Mouse (Mus musculus) erythroblast, adult 5-6 weeks (primary cell): ENCODE measurements around the gene Tesc. TPM values are rescaled to one million over a fixed set of nuclear protein-coding genes. Genes with fewer than 3 reads are reported as not detected.

Experiments
- ATAC-seq: replicated peaks from 2 replicates; pipeline ENCODE4 v1.8.0; 2016; ENCODE audit warnings: moderate number of reproducible peaks, mild to moderate bottlenecking, moderate TSS enrichment, inconsistent platforms; ENCODE audit not compliant: poor library complexity, low FRiP score, severe bottlenecking
- total RNA-seq, 2 experiments: library from RNA; stranded (forward) in 1 of 2; stranded (reverse) in 1 of 2; fragments of 150-400 nt in 1 of 2; fragments of 200-764, 138-1000 nt in 1 of 2; gene quantifications; 2 replicates each; pipeline versions ENCODE4 v1.2.3 to v1.2.4; 2015 to 2017; ENCODE audit warnings: low replicate concordance in 2 of 2

The Tesc gene
- total RNA-seq, 2 experiments from 2014 or later = 2.6 TPM; not detected in 1

DNA sequence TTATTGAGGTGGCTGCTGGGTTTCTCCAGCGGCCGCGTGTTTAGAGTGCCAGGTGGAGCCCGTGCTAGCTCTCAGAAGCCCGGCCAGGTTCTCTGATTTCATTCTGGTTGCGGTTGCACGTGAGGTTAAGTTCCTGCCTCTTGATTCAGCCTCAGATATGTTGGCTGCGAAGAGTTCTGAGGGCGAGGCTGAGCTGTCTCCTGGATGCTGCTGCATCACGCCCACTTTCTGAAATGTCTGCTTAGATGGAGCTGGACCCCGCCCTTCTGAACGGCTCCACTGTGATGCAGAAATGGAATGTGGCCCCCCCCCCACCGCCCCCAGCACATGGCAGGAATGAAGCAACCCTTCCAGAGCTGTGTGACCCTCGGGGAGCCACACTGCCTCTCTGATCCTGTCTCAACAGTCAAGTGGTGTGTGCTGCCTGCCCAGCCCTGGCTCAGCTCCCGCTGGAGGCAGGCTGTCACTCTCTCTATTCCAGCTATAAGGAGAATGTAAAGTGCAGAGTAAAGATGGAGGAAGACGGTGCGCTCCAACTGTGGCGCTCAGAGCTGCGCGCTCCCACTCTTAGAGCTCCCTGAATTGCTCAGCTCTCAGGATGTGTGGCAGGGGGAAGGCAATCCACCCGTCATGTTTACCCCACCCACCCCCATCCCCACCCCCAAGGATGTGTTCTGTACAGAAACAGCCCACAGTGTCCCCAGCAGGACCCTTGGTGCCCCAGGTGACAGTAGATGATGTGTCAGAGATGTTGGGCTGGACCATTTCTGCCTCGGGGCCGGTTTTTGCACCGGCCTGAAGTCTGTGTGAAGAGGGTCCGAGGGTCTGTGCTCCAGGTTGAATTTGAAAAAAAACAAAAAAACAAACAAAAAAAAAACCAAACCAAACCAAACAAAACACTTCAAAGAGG is 9.6 kb downstream of the Tesc start:
- ATAC-seq = no peak

DNA sequence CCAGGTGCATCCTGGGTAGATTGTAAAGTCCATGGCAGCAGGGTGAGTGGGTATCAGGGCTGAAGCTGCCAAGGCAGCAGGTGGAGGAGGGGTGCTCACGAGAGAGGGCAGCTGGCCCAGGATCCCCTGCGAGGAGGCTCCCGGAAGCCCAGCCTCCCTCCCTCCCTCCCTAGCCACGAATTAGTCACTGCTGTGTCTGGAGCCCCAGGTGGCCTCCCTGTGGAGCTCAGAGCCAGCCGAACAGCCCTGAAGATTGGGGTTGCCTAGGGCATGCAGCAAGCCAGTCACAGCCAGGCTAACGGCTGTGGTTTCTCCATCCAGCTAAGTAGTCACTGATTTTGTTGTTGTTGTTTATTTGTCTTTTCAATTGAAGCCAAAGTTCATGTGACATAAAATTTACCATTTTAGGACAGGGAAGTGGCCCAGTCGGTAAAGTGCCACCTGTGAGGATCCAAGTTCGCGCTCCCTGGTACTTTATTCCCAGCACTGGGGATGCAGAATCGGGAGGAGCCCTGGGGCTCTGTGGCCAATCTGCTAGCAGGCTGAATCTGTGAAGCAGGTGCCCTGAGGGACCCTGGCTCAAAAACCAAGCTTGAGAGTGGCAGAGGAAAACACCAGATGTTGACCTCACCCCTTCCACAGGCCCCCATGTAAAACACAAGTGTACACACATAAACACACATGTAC is 10.4 kb downstream of the Tesc start:
- no peak for ATAC-seq

DNA sequence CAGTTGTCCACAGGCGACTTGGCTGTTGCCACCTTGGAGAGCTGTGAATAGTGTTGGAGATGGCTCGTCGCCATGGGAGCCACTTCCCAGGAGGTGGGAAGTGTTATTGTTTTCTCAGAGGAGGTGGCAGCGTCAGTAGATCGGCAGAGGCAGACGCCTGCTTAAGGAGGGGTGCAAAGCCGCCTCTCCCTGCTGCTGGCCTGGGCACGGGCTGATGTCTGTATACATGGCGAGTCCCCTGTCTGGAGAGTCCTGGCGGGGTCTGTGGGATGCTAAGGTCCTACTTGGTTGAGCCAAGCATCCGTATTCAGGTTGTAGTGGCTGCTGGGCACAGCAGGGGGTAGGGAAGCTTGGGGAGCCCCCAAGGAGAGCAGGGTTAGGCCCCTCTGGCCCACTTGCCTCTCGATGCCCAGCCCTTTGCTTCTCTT is 11.7 kb downstream of the Tesc start:
- ATAC-seq = no peak

DNA sequence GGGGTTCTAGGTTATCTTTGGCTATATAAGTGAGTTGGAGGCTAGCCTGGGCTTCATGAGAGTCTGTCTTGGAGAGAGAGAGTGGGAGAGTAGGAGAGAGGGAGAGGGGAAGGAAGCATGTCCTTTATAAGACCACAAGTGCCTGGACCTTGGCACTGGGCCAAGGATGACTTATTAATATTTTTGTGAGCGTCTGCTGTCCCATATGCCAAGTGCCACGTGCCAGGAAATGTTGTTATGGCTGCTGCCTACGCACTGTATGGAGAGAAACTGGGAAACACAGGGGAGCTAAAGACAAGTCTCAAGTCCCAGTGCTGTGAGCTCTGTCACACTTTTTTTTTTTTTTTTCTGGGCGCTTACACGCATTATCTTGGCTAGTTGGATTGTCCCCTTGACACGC is 15.1 kb downstream of the Tesc start:
- ATAC-seq = no peak

DNA sequence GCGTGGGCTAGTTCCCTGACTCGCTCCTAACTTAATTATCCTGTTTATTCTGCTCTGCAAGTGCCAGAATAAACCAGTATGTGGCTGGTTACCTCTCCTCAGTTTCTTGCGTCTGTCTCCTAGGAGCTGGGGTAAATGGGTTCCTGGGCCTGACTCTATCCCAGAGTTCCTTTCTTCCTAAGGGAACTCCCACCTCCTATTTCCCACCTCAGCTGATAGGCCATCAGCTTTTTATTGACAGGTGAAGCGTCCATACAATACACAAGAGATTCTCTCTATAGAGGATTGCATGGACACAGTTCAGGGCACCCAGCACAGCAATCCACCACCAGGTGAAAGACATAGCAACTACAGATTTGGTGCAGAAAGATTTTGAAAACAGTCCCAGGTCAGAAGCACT is 16.2 kb downstream of the Tesc start:
- ATAC-seq = no peak

DNA sequence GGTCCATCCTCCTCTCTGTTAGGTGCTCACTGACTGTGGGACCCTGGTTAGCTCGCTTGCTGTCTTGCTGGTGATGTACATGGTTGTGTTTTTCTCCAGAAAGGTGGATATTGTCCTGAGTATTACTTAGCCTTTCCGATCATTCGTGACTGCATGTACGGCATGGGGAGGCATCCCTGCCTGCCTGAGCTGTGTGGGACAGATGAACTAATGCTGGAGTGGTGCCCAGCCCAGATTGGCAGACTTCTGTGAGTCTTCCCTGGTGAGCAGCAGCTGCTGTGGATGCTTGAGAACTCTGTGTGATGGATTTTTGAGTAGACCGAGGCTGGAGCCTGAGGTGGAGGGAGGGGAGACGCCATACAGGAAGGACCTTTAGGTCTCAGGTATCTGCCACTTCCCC is 17.4 kb downstream of the Tesc start:
- no peak for ATAC-seq

DNA sequence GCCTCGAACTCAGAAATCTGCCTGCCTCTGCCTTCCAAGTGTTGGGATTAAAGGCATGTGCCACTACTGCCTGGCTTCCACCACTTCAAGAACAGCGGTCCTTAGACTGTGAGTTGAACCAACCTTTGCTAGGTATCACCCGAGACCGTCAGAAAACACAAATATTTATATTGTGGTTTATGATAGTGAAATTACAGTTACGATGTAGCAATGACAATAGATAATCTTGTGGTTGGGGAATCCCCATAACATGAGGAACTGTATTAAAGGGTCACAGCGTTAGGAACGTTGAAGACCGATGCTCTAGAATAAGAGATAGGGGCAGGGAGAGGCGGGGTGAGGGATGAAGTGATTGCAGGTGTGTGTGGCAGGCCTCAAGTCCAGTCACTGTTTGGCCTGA is 17.8 kb downstream of the Tesc start:
- ATAC-seq = no peak

DNA sequence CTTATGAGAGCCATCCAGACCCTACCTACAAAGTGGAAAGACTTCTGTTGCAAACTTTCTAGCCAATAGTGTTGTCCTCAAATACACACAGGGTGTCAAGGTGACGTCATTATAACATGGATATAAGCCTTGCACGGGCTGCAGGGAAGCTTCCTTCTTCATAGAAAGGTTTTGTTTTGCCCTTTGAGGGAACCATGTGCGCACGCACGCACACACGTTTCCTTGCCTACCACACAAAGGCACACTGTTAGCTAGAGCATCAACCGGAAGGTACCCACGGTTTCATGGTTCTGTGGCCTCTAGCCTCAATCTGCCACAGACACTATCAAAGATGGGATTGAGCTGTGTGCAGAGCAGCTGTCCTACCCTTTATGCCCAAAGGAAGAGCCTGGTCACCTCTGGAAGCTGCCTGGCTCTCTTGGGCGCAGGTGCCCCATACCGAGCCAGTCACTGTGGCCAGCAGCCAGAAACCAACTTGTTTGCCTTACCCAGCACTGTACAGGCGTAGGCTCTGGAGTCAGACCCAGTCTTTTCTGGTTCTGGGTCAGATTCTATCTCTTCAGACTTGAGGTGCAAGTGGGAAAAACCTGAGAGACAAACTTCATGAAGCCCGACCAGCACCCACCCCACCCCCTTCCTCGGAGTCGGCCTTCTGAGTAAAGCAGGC is 19.7 kb downstream of the Tesc start:
- no peak for ATAC-seq

DNA sequence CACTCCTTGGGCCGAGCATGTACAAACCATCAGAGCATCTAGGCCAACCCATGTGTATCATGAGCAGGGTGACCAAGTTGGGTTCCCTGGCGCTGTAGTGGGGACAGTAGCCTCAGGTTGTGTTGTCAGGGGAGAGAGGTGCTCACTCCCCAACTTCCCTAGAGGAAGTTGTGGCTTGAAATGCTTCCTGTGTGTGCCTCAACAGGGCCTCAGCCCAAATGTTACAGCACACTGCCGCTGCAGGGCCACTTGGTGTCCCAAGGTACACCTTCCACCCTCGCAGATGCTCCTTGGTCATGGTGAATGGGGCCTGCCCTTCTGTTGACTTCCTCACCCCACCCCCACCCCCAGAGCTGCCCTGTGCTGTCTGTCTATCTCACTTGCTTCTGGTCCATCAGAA is 20.9 kb downstream of the Tesc start:
- no peak for ATAC-seq

DNA sequence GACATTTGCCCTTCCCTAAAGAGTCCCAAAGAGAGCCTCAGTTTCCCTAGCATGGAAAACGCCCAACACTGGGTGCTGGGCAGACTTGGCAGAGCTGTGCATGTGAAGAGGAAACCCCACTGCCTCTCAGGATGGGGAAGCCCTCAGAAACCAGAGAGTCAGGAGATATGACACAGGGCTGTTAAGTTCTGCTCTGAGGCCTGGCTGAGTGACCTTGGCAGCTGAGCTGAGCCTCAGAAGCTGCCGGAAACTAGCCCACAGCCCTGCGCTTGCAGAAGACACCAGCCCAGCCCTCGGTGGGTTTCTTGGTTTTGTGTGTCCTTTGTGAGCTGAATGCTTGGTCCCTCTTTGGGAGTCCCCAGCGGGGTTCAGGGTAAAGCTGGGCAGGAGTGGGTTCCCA is 21.4 kb downstream of the Tesc start:
- ATAC-seq = no peak

DNA sequence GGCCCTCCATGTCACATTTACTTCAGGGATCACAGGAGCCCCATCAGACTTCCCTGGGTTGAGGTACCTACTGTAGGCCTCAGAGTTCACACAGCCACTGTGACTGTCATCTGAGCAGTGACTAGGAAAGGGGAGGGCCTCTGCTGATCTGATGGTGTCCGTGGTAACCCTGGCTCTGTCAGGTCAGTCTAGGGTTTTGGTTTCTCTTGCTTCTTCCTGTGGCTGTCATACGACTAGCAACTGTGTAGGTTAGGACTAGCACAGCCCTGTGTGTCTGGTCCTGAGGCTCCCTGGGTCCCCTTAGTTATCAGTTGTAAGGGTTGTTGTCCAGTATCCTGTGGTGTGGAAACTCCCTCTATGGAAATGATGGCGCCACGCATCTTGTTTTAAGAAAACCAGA is 23.2 kb downstream of the Tesc start:
- no peak for ATAC-seq

DNA sequence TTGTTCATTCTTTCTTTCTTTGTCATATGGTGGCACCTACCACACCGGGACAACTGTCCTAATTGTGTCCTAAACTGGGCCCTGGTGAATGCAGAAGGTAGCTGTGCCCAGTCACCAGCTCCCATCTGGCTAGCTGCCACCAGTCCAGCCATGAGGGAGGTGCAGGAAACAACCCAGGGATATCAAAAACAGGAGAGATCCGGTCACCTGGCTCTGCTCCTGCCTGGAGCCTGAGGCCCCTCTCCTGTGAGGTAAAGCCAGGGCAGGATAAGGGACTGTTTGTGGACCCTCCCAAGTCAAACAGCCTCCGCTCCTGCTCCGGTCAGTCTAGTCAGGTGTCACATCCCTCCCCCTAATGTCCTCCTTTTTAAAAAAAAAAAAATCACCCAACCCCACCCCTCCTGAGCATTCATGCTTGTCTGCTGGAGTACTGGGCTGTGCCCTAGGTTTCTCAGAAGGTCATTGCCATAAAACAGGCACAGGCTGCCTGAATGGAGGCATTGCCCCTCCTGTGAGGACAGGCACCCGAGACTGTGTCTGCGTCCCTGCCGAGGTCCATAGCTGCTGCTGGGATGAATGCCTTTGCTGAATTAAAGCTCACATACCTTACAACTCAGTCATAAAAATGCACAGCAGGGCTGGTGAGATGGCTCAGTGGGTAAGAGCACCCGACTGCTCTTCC is 24.6 kb downstream of the Tesc start:
- ATAC-seq = no peak

DNA sequence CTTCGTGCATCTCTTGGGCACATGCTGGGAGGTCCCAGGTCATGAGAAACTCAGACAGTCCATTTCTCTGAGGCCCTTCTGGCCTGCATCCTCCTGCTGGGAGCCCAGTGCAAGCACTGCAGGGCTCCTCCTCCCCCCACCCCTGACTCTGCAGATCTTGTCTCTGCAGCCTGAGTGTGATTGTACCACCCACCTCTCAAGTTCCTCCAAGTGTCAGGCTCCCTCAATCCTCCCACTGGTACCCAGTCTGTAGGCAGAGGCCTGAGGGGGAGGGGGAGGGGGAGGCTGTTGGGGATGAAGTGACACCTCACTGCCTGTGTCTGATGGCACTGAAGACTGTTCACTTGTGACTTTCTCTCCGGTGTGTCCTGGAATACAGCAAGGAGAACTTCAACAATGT is 25.7 kb downstream of the Tesc start:
- ATAC-seq = no peak

DNA sequence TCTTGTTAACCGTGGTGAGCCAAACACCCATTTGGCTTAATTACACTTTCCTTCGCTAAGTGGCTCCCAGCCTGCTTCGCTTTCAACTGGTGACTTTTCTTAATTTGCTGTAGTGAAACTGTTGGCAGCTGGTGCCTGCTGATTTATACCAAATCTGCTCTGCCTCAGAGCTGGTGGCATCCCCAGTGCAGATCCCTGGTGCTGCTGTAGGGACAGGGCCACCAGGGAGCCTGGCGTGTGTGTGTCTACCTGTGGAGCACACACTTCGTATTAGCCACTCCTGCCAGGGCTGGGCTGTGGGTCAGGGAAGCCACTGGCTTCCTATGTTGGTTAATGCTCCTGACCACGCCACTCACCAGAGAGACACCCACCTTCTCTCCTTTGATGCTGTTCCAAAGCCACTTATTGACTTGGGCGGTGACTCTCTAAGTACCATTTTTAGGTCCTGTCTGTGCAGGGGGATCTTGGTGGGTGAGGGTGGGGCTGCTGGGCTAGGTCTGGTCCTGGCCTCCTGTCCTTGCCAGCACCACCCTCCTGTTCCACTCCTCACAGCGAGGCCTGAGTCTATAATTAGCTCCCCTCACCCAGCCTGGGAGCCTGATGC is 30.1 kb downstream of the Tesc start:
- ATAC-seq = no peak

DNA sequence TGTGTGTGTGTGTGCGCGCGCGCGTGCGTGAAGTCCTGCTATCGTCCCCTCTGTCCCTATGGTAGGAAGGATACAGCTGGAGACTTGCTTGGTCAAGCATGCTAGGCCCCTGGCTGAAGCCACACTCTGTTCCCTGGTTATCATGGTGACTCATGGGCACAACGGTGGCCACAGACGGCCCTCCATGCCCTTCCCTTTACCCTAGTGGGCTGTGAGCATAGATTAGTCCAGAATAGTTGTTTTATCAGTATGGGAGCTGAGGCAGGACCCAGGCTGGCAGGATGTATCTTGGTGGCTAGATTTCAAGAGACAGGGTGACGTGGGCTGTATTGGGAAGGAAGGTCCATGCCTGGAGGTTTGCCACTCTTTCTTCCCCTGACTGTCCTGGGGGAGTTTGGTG is 31.3 kb downstream of the Tesc start:
- ATAC-seq = no peak

DNA sequence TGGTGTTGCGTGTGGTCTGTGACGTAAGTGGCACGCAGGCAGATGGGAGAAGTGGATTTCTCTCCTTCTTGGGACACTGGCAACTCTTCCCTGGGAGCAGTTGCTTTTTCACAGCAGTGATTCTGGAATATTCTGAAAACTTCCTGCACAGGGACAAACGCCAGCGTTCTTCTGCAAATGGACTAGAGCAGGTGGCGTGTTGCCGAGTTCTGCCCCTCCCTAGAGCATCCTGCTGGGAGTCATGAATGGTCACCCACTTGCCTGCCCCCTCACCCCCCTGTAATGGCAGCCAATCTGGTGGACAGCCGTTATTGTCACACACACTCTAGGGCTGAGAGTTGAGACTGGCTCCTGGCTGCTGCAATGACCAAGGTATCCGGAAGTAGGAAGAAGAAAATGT is 32.1 kb downstream of the Tesc start:
- no peak for ATAC-seq

DNA sequence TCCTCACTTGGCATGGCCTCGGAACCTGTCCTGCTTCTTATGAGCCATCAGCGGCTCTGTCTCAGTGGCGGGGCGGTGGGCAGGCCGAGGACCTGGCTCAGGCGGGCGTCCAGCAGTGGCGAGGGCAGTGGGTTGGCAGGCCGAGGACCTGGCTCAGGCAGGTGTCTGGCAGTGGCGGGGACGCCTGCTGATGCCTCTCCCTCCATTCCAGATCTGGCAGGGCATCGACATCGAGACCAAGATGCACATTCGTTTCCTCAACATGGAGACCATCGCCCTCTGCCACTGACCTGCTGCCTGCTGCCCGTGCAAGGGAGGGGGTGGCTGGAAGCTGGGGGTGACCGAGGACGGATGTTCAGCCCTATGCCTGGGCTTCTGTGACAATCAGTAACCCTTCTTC is 33.8 kb downstream of the Tesc start:
- no peak for ATAC-seq

DNA sequence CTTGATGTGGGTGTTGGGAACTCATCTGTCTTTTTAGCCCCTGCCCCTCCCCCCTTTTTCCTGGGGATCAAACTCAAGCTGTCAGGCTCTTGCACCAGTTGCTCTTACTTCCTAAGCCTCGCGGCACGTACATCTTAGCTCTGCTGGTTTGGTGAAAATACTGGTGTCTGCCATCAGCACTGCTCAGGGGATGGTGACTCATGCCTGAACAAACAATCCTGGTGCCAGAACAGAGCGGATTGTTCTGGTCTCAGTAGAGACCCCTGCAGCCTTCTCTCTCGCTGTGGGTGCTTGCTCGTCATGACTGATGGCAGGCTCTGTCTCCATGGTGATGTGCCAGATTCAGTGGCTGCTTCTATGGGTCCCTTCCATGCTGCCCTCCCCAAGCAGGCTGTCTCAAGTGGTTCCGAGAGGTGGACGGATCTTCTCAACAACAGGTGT is 35.7 kb downstream of the Tesc start:
- no peak for ATAC-seq

DNA sequence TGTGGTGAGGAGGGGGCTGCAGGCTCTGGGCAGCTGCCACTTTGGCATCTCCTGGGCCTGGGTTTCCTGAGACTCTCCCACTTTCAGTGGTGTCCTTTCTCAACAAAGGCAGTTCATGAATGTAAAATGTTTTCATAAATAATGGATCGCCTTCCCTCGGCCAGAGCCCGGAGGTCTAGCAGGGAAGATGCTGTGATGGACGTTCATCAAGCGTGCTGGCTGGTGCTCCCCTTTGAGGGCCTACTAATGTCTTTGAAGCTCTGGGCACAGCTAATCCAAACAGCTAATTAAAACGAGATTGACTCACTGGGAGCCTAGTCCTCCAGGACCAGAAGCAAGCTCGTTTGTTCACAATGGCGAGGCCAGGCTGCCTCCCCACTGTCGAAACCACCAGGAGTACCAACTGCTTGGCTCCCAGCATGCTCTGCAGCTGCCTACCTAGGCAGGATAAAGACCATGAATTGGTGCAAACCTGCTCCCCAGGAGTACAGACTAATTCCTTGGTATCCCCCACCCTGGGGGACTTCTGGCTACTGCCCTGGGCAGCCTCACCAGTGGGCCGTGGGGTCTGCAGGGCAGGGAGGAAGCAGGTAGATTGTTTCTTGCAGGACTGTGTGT is 36.9 kb downstream of the Tesc start:
- no peak for ATAC-seq
